Mouse (Mus musculus): ENCODE data around the gene Ugt1a2. TPM values are rescaled to one million over a fixed set of nuclear protein-coding genes. Genes with fewer than 3 reads are reported as not detected.

Gene Ugt1a2
- total RNA-seq, 2 experiments from 2014 or later, result not detected

DNA sequence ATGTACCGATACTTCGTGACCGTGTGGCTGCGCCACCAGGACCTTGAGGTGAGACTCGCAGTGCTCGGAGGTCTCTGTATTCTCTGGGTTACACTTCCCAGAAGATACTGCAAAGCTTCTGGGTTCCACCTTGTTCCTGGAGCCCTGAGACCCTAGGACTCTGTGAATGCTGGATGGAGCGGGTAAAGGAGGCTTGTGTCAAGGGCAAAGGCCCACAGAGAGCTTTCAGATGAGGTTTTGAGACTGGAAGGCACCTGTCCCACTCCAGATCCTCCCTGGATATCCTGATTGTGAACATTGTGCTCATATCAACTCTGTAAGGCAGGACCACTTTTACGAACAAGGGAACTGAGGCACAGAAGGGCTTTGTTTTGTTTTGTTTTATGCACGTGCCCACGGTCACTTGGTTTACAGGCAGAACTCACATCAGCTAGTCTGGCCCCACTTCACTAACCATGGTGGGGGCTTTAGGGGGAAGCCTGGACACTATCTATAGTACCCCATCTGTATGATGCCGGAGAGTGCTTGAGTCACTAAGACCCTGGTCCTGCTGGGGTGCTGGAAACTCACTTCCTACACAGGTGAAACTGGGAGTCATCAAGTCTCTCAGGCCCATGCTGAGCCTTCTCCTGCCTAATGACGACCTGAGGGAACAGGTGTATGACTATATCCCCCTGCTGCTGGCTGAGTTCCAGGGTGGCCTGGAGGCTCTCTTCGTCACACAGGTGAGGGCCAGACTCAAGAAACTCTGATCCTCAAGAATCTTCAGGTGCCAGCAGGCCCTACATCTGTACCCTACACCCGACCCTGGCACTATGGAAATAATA, 33.2 kb downstream of the Ugt1a2 start:
- no peak for DNase-seq (ENCODE audit: low spot score in 2 of 2)

DNA sequence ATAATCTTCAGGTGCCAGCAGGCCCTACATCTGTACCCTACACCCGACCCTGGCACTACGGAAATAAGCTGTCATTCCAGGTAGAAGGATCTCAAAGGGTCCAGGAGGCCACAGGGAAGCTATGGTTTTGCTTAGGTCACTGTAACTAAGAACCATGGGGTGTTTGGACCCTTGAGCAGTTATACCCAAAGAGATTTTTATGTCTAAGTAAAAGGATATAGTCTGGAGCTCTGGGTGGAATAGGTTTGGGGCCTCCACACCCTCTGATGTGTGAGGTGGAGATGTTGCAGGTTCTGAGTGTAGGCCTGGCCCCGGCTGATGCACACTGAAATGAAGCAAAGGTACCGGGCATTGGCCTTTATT, 33.8 kb downstream of the Ugt1a2 start:
- DNase-seq (ENCODE audit: low spot score in 2 of 2), result no peak

DNA sequence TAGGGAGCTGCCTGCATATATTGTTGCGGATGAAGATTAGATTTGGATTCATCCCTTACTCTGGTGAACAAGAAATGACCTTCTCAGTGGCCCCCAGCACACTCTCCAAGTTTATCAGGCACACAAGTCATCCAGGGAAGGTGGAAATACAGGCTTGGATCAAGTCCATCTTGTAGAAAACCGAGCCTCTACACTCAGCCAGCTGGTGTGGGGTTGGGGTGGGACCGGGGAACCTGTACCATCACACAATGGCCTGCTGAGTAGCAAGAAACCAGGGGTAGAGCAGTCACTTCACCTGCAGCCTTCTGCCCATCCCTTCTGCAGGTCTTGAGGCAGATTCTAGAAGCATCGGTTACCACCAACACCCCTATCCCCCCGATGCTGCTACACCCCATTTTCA, 34.2 kb downstream of the Ugt1a2 start:
- no peak for DNase-seq (ENCODE audit: low spot score in 2 of 2)

DNA sequence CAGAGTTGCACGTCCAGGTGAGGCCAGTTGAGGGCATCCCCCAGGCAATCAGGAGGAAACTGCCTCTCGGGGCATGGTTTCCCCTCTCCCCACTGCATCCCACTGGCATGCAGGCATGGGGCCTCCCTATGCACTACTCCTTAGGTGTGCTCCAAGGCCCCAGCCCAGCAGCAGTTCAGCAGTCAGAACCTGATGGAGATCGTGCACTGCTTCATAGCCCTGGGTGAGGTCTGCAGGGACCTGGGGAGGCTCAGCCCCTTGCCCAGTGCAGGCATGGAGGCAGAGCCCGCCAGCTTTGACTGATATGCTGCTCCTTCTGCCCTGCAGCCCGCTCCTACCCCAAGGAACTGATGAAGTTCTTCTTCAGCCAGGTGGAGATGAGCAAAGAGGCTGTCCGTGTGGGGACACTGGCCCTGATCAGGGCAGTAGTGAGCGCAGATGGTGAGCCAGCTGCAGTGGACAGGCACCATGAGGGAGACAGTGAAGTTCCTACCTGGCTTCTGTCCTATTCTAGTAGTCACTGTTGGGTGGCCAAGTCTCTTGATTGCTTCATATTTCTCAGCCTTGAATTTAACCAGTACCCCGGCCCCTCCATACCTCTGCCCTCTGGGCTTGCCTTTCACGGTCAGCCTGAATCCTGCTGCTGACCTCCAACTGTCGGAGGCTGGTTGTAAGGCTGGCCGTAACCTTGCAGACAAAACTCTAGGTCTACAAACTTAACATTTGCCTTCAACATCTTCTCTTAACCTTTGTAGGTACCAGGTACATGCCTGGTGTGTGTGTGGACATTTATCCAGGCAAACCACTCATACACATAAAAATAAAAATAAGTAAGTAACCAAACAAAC, 34.9 kb downstream of the Ugt1a2 start:
- no peak for DNase-seq (ENCODE audit: low spot score in 2 of 2)

DNA sequence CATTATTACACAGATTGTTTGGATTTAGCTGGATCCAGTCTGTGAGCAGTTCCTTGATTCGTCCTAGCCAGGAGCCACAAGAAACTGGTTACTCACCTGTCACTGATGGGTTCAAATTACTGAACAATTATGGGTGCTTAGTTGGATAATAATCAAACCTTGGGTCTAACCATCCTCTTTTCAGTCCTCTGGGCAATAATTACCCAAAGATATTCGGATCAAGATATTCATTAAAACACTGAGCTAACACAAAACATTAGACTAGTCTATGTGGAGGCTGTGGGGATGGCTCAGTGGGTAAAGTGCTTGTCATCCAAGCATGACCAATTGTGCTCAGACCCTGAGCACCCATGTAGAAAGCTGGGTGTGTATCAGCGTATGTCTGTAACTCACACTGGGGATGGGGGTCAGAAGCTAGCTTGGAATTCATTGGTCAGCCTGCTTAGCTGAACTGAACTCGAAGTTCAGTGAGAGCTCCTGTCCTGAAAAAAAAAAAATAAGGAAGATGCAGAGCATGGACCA, 35.6 kb downstream of the Ugt1a2 start:
- no peak for DNase-seq (ENCODE audit: low spot score in 2 of 2)

DNA sequence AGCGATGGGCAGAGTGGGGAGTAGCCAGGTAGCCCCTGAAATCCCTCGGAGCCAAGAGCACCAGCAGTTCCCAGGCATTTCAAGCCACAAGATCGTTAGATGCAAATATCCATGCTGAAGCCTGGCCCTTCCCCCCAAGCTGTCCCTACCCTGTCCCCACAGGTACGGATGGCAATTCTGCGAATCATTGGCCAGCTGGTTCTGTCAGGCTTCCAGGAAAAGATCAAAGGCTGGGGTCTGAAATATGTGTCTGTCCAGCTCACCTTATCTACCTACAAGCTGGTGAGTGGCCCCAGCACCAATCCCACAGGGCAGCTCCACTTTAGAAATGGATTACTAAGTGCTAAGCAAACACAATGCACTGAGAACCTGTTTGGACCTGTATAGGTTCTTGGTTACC, 36.9 kb downstream of the Ugt1a2 start:
- DNase-seq (ENCODE audit: low spot score in 2 of 2), result no peak

DNA sequence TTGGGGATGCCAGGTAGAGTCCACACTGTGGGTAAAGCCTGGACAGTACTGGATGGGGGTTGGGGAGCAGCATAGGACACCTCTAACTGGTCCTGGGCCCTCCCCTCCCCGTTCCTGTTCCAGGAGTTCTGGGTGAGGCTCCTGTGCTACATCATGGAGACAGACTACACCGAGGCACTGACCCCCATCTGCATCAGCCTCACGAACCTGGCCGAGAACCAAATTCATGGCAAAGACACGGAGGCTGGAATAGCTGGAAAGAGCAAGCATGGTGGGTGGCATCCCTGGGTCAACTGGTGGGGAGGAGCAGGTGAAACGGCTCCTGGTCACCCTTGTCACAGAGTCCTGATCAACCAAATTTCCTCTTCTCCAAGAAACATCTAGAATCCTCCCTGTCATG, 38.4 kb downstream of the Ugt1a2 start:
- no peak for DNase-seq (ENCODE audit: low spot score in 2 of 2)

DNA sequence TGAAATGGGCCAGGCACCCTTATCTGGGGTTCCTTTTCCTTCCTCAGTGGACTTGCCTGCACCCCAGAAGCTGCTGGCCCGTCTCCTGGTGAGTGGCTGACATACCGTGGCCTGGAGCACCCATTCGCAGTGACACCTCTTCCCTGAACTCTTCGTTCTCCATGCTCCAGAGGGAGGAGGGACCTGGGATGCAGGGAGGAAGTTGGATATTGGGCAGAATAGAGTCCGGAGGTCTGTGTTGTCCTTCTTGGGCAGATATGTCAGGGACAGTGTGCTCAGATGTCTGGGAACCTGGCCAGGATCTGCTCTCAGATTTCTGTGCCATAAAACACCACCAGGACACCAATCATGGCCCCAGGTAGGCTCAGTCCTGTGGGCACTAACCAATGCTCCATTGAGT, 39.7 kb downstream of the Ugt1a2 start:
- no peak for DNase-seq (ENCODE audit: low spot score in 2 of 2)

DNA sequence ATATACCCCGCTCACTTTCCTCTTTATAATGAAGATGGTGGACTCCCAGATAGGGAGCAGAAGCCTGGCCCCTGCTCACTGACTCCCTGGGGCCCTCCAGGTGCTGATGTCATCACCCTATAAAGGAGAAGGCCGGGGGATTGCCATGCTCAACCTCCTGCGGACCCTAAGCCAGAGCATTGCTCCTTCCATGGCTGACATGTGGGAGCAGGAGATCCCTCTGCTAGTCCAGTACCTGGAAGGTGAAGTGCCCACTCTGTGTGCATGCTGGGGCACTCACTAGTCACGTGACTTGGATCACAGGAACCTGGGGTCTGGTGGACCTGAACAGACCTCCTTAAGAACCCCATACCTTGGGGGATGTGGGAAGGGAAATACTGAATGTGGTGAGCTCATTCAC, 40.2 kb downstream of the Ugt1a2 start:
- no peak for DNase-seq (ENCODE audit: low spot score in 2 of 2)

DNA sequence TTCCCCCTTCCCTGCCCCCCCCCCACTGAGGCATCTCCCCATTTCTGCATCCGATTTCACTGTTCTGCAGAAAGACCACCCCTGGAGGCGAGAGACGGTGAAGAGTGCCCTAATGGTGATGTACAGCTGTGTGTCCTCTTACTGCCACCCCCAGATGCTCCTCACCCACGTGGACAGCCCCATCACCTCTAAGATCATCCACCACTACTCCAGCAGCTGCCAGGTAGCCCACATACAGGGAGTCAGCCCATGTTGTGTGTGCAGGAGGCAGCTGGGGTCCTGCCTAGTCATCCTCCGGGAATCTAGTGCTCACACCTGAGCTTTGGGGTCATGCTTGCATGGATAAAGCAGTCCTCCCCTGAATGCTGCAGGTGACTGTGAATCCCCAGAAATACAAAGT, 43.5 kb downstream of the Ugt1a2 start:
- no peak for DNase-seq (ENCODE audit: low spot score in 2 of 2)

DNA sequence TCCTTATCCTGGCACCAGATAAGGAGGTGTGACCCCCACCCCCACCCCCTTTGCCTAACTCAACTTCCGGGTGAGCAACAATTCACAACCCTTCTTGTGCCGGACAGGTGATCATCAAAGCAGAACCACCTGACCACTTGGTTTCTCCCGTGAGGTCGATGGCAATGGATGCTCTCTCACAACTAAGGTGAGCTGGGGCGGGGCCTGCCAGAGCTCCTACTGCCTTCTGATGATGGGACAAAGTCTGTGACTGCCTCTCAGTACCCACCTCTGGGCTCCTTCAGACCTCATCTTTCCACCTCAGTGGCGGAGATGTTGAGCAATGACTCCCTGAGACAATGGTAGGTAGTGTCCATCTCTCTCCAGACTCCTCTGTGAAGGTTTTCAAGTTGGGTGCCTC, 45.5 kb downstream of the Ugt1a2 start:
- no peak for DNase-seq (ENCODE audit: low spot score in 2 of 2)

DNA sequence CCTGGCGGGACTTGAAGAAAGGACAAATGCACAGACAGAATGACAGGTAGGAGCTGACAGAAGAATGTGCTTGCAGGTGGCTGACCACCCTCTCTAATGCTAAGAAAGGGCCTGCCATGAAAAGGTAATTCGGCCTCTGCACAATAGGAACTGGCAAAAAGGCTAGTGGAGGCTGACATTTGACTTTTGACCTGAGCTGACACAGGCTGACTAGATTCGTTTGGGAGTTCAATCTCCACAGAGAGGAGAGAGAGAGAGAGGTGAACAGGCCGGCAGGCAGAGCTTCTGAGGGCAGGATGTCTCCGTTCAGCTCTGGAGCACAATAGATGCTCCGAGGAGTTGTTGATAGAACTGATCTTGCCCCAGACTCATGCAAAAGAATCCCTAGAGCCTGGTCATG, 46.0 kb downstream of the Ugt1a2 start:
- DNase-seq (ENCODE audit: low spot score in 2 of 2), result no peak

DNA sequence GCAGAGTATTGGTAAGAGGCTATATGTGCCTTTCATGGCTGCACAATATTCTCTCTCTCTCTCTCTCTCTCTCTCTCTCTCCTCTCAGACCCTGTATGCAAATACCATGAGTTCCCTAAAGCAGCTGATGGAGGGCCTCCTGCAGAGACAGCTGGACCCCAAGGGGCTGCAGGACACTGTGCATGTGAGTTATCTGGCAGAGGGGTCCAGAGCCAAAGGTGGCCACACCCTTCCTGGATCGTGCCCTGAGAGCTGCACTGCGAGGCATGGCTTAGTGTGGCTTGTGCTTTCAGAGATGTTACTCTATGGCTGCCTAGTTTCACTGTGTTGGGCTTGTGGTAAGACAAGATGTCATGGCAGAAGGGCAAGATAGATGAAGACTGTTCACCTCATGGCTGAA, 47.3 kb downstream of the Ugt1a2 start:
- no peak for DNase-seq (ENCODE audit: low spot score in 2 of 2)

DNA sequence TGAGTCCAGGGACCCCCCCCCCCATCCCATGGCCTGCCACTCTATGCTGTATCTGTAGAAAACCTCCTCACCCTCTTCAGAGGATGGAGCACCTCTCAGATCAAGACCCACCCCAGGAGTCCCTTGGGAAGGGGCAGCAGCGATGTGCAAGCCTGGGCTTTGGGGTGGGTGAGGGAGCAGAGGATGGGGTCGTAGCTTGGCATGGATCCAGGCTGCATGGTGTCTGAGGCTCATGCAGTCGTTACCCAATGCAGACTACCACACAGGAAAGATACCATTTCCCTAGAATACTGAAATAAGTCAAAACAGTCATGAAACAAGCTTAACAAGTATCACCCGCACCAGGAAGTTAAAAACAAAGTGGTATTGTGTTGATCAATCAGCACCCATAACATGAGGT, 48.3 kb downstream of the Ugt1a2 start:
- DNase-seq (ENCODE audit: low spot score in 2 of 2), result no peak

DNA sequence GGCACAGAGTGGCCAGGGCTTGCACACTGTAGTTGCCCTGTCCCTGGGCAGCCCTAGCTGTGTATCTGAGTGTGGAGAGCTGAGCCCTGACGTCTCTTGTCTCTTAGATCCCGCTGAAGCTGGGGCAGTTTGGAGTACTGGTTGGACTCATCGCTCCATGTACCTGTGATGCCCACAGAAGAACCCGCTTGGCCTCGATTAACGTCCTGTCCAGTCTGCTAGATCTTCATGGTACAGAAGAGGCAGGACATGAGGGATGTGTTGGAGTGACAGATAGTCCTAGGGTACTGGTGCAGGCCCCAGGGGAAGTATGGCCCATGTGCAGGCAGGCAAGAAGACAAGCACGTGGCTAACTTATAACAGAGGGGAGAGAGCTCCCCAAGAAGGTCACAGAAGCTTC, 49.2 kb downstream of the Ugt1a2 start:
- no peak for DNase-seq (ENCODE audit: low spot score in 2 of 2)

DNA sequence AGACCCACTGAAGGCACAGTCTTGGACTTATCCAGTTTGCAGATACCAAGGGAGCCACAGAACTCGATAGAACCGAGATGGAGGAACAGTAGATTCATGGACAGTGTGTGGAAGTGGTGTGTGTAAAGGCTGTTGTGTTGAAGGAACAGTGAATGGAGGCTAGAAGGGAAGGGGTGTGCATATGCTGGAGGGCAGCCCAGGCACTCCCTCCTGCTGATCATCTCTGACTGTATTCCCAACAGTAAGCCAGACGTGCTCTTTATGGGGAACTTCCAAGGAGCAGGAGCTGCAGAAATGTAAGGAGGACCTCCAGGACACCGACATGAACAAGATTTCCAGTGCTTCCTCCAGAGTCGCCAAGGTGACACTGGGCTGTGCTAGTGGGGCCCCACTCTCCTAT, 49.6 kb downstream of the Ugt1a2 start:
- DNase-seq (ENCODE audit: low spot score in 2 of 2), result no peak

DNA sequence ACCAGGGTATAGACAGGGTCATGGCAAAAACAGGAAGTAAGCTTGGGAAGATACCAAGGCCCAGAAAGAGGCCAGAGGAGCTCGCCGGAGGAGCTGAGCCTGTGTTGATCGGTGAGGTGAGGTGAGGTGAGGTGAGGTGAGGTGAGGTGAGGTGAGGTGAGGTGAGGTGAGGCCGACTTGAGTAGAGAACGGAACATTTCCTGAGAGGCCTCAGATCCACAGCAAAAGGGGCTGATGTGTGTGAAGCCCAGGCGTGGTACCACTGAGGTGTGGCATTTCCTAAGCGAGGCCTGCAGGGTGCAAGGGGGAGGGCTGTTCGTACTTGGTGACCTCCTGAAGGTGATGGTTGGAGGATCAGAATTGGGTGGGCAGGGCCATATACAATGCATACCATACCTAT, 52.7 kb downstream of the Ugt1a2 start:
- DNase-seq (ENCODE audit: low spot score in 2 of 2), result no peak

DNA sequence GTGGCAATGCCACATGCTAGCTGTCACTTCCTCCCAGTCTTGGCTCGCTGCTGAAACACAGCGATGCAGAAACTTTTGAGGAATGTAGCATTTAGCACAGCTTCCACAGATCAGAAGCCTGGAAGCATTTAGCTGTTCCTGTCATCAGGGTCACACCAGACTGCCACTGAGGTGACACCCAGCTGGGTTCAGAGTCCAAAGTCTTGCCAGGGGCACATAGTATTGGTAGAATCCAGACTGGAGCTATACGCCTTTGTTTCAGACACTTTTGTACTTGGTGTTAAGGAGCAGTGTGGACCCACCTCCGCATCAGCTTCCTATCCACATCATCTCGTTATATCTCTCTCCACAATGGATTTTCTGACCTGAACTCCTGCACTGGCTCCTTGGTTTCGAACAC, 53.1 kb downstream of the Ugt1a2 start:
- no peak for DNase-seq (ENCODE audit: low spot score in 2 of 2)

DNA sequence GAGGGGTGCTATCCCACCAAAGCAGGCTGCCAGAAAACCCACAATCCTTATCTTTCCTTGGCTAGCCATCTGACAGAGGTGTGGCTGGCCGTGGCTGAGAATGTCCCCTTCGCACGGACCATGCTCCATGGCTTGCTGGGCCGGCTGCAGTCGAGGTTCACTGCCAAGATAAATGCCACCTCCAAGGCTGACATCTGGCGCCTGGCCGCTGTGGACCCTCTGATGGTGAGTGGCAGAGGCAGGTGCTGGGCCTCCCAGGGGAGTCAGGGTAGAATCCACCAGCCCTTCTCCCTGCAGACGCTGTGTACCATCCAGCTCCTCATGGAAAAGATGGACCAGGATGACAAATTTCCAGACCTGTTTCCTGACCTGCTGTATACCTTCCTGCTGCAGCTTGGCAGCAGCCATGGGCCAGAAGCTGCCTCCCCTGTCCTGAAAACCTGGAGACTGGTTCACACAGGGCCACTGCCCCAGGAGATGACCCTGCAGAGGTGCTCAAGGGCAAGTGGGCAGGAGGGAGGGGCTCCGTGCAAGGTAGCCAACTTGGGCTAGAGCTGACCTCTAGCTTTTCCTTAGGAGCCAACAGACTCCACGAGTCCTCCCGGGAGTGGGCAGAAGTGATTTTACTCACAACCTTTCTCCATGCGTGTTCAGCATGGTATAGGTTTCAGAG, 54.5 kb downstream of the Ugt1a2 start:
- no peak for DNase-seq (ENCODE audit: low spot score in 2 of 2)

DNA sequence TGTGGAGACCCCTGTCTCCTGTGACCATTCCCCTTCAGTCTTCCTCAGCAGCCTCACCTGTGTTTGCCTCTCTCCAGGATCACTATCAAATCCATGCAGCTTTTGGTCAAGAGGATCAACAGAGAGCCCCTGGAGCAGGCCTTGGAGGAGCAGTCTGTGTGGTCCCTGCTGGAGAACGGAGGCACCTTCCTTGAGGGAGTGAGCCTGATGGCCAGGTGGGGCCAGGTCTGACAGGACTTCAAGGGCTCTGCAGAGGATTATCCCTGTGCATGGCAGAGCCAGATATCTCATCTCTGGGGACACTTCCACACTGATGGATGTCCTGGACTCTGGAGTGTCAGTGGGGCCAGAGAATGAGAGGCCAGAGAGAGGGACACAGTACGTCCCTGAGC, 55.1 kb downstream of the Ugt1a2 start:
- DNase-seq (ENCODE audit: low spot score in 2 of 2), result no peak

DNA sequence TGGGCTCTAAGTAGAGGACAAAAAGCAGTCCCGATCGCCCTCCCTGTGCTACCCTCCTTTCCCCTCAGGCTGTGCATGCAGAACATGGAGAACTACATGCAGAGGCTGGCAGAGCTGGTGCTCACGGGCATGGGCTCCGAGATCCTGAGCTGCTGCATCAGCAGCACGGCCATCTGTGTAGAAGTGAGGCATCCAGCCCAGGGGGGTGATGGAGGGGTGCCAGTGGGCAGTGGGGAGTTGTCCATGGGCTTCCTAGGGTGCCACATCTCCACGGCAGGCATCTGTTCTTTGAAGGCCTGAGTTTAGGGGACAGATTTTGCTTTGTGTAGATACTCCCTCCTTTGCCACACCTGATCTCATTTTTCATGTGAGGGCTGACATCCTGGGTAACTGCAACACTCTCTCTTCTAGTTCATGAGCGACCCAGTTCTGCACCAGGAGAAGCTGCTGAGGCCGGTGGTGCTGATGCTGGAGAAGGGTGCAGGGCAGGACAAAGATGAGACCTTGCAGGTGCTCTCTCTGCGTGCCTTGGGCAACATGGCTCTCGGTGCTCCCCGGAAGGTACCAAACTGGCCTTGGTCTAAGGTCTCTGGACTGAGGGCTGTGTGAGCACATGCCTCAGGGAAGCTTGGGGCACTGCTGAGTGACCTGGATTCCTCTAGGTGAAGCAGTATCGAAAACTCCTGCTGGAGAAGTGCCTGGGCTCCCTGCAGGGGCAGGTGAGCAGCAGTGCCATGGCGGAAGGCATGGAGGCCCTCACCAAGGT, 55.8 kb downstream of the Ugt1a2 start:
- no peak for DNase-seq (ENCODE audit: low spot score in 2 of 2)
